Mouse (Mus musculus) olfactory bulb, adult 2 months (tissue): ENCODE data around the gene Crip1. TPM values are rescaled to one million over a fixed set of nuclear protein-coding genes. Genes with fewer than 3 reads are reported as not detected.

Experiments
- H3K27ac ChIP-seq: fragments of 200-500 bp; 2 replicates; pipeline ENCODE4 v1.5.1; 2012; ENCODE audit warnings: low read depth, low read length; ENCODE audit not compliant: insufficient read depth
- H3K4me1 ChIP-seq: fragments of 200-500 bp; 2 replicates; pipeline ENCODE4 v1.6.1; 2012; ENCODE audit warnings: low read length; ENCODE audit not compliant: control insufficient read depth, insufficient read depth
- H3K4me3 ChIP-seq: fragments of 200-500 bp; 2 replicates; pipeline ENCODE4 v1.5.1; 2012; ENCODE audit warnings: mild to moderate bottlenecking, low read depth, low read length, moderate library complexity; ENCODE audit not compliant: insufficient read depth
- CTCF ChIP-seq: fragments of 200-500 bp; IDR thresholded peaks from 2 replicates; pipeline ENCODE4 v1.5.1; 2012; ENCODE audit warnings: low read depth, mild to moderate bottlenecking, low read length, moderate library complexity; ENCODE audit not compliant: insufficient read depth
- POLR2A ChIP-seq: fragments of 200-500 bp; IDR thresholded peaks from 2 replicates; pipeline ENCODE4 v1.6.1; 2012; ENCODE audit warnings: mild to moderate bottlenecking, low read depth, low read length, moderate library complexity; ENCODE audit not compliant: insufficient read depth
- WGBS: fragments of 180-500 bp; shearing (Covaris S2); methylation state at CpG from one replicate; pipeline ENCODE4 v1.1.7; 2018; 5-methylcytosine and 5-hydroxymethylcytosine counted together
- polyA plus RNA-seq: library from polyadenylated mRNA; stranded (reverse); fragments of >200 nt; gene quantifications from 2 replicates; pipeline ENCODE4 v1.2.4, GENCODE M21; 2012; ENCODE audit warnings: low replicate concordance; ENCODE audit not compliant: missing spikeins, insufficient read depth, insufficient read length

The Crip1 gene
- polyA plus RNA-seq, 1 experiment = not detected

- 31% methylated on average over 15 of the region's 15 CpGs for WGBS
- peak overlapping the region; percentile 78 for H3K4me3 ChIP-seq
- H3K4me1 ChIP-seq = peaks cover 74% of the 10 kb centered on the region
- peak overlapping the region; percentile 43 for H3K27ac ChIP-seq
- TF ChIP-seq CTCF = no peak
These were observed 3.8 kb upstream of the Crip1 start for GRCm38 (mm10) chr12:113142021-113142975.

DNA sequence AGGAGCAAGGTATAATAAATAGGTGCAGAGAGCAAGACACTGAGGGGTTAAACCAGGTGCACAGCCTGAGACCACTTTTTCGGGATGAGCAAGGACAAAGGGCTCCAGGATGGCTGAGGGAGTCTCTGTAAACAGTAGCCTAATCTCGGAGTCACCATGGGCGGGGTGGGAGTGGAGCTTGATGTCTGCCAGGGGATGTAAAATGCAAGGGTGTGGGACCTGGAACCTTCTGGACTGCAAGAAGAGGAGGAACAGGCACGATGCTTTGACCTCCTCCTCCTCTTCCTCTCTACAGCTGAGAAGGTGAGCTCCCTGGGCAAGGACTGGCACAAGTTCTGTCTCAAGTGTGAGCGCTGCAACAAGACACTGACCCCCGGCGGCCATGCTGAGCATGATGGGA, 3.0 kb upstream of the Crip1 start:
- TF ChIP-seq CTCF (no peak), POLR2A (no peak)
- Histone ChIP-seq H3K4me1 (peaks cover 71% of the 10 kb centered on the region), H3K4me3 (0 out of 2 replicates have a peak overlapping the region, but pooled peaks have one; percentile 20), H3K27ac (peak overlapping the region; percentile 43)
- 64% methylated on average over 7 of the region's 7 CpGs for WGBS

DNA sequence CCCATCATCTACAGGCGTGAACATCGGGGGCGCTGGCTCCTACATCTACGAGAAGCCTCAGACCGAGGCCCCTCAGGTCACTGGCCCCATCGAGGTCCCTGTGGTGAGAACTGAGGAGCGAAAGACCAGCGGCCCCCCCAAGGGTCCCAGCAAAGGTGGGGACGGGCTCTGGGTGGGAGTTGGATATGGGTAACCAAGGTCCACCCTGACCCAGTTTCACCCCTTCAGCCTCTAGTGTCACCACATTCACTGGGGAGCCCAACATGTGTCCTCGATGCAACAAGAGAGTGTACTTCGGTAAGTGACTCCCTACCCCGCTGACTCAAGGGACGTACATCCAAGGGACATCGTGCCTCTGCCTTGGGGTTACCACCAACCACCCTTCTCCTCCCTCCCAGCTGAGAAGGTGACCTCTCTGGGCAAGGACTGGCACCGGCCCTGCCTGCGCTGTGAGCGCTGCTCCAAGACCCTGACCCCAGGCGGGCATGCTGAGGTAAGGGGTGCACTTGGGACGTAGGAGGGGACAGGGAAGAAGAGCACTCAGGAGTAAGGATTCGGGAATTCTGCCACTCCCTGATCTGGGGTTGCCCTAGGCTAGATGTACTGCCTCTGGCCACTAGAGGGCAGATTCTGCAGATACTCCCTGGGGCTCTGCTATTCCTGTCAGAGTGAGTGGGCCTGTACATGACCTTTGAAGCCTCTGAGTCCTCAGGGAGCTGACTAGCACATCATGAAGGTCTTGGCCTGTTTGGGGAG, 1.9 kb upstream of the Crip1 start:
- no peak overlapping the region for H3K4me3 ChIP-seq
- H3K27ac ChIP-seq = no peak overlapping the region
- WGBS = 85% methylated on average over 20 of the region's 20 CpGs
- H3K4me1 ChIP-seq = peaks cover 61% of the 10 kb centered on the region
- TF ChIP-seq CTCF = 0 out of 2 replicates have a peak, but pooled peaks have one; percentile 47
- no peak for TF ChIP-seq POLR2A

- peaks cover 54% of the 10 kb centered on the region for H3K4me1 ChIP-seq
- H3K27ac ChIP-seq = no peak overlapping the region
- H3K4me3 ChIP-seq = no peak overlapping the region
- TF ChIP-seq CTCF (no peak), POLR2A (no peak)
- WGBS = 91% methylated on average over 16 of the region's 16 CpGs
These were observed 1.2 kb upstream of the Crip1 start for GRCm38 (mm10) chr12:113144886-113145285.

- no peak overlapping the region for H3K27ac ChIP-seq
- peaks cover 52% of the 10 kb centered on the region for H3K4me1 ChIP-seq
- 84% methylated on average over 5 of the region's 5 CpGs for WGBS
- TF ChIP-seq CTCF = no peak
- TF ChIP-seq POLR2A = no peak
- H3K4me3 ChIP-seq = no peak overlapping the region
These were observed 525 bp upstream of the Crip1 start for GRCm38 (mm10) chr12:113145591-113145990.

DNA sequence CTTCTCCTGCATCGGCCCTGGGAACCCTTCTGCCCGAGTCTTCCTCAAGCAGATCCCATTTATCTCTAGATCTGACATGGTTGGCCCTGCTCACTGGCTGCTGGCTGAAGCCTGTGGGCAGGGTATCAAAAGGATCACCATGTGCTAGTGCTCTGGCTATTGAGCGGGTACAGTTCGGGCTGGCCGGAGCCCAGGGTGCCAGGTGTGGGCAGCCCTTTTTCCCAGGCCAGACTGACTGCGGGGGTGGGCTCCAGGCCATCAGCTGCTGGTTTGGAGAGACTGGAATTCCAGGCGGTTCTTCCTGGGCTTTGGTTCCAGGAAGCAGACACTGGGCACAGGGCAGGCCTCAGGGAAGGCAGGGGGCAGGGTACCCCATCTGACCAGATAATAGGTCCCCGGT, 1.4 kb downstream of the Crip1 start:
- H3K27ac ChIP-seq = no peak overlapping the region
- 64% methylated on average over 8 of the region's 8 CpGs for WGBS
- no peak overlapping the region for H3K4me3 ChIP-seq
- H3K4me1 ChIP-seq = peaks cover 42% of the 10 kb centered on the region
- no peak for TF ChIP-seq POLR2A
- no peak for TF ChIP-seq CTCF

DNA sequence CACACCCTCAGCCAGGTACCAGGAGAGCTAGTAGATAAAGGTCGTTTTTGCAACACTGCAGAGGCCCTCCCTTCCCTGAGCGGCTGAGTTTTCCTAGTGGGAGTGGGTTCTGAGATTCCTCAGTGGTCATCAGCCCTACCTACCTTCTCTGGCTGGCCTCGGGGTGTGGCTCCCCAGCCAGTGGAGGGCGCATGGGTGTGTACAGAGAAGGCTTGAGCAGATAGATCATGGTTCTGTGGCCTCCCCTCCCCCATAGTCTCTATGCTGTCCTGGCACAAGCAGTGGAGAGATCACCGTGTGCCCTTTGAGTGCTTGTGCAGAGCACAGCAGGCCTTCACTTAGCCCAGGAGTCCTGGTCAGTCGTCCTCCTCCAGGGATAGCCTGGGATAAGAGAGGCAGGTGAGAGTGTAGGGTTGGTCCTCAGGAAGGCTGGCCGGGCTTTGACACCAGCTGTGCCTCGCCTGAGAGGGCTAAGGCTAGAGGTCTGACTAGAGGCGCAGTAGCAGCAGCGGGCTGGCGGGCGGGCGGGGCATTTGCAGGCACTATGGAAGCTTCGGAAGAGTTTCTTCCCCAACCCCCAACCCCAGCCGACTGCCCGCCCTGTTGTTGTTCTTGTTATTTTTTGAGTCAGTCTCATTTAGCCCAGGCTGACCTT, 2.4 kb downstream of the Crip1 start:
- WGBS = 69% methylated on average over 16 of the region's 16 CpGs
- Histone ChIP-seq H3K4me1 (peaks cover 32% of the 10 kb centered on the region), H3K4me3 (no peak overlapping the region), H3K27ac (no peak overlapping the region)
- no peak for TF ChIP-seq CTCF
- no peak for TF ChIP-seq POLR2A

DNA sequence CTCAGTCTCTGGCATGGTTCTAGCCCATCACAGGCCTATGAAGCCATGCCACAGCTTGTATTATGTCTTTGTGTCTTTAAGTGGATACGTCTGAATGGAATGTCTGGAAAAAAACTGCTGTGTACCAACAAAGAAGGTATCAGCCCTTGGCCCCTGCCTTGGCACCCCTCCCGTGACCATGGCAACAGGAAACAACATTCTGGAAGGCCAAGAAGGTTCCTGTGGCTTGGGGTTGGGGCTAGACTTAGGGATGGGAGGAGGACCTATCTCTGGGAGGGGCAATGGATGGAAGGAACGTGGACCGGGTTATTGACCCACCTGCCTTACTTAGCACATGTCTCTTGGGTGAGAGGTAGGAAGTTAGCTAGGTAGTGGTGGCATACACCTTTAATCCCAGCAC, 3.2 kb downstream of the Crip1 start:
- TF ChIP-seq CTCF (no peak), POLR2A (no peak)
- no peak overlapping the region for H3K4me3 ChIP-seq
- WGBS = 68% methylated on average over 4 of the region's 4 CpGs
- no peak overlapping the region for H3K27ac ChIP-seq
- H3K4me1 ChIP-seq = peaks cover 25% of the 10 kb centered on the region

GRCm38 (mm10) chr12:113149896-113150295, 3.8 kb downstream of the Crip1 start:
- WGBS = 89% methylated on average over 3 of the region's 3 CpGs

More at GRCm38 (mm10) chr12:113149896-113150295, 3.8 kb downstream of the Crip1 start:
- H3K4me1 ChIP-seq = peaks cover 20% of the 10 kb centered on the region
- no peak overlapping the region for H3K4me3 ChIP-seq
- TF ChIP-seq CTCF (no peak), POLR2A (no peak)
- H3K27ac ChIP-seq = no peak overlapping the region
